Mouse (Mus musculus): ENCODE results near the gene Creb5. TPM values are rescaled to one million over a fixed set of nuclear protein-coding genes. Genes with fewer than 3 reads are reported as not detected.

Creb5 gene
- polyA plus RNA-seq (2017; shearing (Covaris generic)), result under 1 TPM in 1 of 2 experiments, not detected in 1; 0.52 TPM

DNA sequence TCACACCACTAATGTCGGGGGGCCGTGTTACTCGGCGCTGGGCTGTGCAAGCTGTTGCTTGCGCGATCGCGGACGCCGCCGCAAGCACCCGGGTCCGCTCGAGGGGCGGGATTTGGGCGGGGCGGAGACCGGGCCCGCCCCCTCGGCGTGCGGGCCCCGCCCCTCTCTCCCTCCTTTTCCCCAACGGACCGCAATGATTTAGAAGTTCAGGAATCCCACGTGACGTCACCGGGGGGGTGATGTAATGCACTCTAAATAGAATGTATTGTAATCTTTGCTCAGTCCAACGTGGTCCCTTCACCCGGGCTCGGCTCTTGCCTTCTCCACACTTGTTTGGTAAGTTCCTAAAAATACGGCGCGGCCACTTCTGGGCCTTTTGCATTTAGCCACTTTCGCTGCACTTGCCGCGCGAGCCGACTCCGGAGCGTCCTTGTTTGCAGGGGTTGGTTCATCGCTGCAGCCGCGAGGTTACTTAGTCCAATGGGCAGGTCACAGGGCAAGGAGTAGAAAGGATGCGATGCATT, at the start of gene Creb5:
Creb5 (plus strand) TSS at position 233 of the 524 bp plus-strand sequence.
- no peak for ATAC-seq

DNA sequence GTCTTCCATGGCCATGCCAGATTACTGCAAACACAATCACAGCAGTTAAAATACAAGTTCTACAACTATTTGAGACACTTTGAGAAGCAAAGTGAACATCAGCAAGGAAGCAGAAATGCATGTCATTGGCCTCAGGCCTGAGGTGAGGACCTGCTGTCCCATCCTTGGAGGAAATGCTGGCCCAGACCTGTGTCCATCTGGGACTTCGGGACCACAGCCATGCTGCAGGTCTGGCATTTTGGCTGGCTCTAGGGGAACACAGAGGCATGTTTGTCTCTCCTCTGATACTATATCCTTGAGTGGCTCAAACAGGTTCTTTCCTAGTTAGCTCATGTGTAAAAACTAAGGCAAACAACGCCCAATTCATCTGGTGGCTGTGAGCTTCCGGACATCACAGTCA, 27.2 kb upstream of the Creb5 start:
- no peak for ATAC-seq

DNA sequence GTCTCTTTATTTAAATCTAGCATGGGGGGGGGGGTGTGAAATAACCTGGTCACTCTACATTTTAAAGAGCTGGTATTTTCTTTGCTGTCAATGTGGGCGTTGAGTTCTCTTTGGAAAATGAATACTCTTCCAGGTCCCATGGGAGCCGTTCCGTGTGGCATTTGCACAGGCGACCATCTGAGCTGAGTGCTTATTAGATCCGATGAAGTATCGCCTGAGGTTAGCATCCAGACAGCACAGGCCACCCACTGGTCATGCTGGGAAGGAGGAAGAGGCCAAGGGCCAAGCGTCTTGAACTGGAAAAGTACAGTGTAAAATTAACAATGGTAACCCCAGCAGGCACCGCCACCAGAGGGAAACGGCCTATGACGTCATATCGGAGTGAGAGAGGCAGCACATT, 24.7 kb upstream of the Creb5 start:
- ATAC-seq, result no peak

DNA sequence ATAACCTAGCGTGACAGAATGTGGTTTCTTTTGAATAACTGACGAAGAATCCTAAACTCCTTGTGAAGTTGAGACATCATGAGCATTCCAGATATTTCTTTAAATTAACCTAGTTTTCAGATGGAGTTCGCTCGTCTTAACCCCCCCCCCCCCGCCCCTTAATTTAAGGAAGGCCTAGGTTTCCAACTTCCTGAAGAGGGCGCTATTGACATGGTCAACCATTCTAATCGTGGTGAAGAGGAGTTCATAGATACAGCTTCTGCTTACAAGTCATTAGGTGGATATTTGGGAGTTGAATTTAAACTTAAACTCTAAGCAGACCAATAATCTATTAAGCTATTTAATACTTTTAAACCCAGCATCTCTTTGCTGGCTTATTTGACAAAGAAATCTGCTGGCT, 20.0 kb upstream of the Creb5 start:
- no peak for ATAC-seq

DNA sequence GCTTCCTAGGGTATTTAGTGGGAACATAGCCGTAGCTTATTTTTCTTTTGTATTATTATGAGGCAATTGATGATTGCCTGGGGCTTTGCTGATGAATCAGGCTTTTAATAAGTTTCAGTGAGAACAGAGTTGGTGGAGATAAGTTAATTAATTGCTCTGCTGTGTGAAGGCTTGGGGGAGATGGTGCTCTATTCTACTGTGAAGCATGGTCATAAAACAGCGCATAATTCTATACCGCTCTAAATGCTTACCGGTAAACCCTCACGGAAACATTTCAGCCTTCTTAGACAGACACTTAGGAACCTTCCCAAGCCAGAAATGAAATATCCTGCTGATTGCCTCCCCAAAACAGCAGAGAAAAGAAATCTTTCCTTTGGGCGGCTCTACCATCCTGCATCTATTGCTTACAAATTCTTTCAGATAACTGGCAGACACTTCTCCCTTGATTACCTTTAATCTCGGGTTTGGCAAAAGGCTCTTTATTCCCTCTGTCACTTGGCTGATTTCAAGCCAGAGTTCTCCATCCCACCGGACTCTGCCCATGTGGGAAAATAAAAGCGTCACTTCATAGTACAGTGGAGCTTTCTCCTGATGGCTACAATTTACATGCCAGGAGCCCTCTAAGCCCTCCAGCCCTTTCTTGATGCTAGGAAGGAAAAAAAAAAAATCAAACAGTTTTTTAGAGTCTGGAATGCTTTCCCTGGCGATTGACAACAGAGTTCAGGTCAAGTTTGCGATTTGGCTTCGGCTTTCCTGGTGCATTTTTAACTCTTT, 19.2 kb upstream of the Creb5 start:
- ATAC-seq, result no peak

DNA sequence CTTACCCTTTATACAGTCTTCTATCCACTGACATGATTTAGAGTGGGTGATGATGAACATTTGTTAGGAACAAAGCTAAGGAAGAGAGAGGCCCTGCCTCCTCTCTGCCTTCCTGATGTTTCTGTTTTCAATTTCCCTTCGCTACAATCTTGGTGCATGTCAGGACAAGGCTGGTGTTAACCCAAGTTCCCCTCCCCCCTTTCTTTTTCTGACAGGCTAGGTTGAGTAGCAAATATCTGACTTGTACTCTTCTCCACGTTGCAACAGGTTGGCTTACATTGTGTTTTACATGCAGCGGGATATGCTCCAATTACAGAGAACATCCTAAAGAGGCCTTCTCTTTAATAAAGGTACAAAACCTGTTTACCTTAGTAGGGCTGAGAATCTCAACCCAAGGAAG, 15.9 kb upstream of the Creb5 start:
- no peak for ATAC-seq

DNA sequence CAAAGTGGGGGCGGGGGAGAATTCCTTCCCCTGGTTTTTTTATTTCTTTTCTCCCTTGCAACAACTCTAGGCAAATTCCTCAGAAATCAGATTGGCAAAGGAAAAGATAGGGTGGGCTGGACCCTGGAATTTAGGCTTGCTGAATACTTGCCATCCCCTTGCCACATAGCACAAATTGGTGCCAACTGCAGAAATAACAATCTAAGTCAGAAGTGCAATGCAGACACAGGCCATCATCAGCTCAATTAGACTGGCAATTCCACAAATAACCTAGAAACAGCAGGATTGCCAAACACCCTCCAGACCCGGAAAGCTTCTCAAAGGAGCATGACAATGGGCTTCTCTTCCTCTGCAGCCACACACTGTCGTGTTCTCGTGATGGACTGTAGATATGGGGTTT, 15.4 kb upstream of the Creb5 start:
- ATAC-seq, result no peak

DNA sequence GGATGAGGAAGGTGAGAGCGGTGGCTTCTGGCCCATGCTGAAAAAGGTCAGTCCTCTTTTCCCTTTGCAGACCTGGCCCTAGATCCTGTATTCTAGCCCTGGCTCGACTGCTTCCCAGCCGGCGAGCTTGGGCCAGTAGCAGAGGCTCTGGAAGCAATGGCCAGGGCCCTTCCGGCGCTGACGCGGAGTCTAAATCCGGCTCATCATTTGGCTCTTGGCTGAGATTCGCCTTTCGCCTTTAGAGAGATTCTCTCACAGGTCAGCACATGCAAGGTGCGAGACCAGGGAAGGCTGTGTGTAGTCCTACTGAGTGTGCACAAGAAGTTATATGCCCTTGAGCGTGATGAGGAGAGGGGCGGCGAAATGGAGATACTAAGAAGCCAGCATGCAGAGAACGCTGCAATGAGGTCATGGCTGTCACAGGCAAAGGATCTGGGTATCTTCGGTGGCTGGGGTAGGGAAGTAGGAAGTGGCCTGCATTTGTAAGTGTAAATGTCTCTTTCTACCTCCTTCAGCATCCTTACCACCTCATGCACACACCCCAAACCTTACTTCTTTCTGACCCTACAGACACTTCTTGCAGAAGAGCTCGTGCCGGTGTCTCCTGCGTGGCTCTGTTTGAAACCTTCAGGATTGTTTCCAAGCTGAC, 557 bp upstream of the Creb5 start:
- no peak for ATAC-seq

DNA sequence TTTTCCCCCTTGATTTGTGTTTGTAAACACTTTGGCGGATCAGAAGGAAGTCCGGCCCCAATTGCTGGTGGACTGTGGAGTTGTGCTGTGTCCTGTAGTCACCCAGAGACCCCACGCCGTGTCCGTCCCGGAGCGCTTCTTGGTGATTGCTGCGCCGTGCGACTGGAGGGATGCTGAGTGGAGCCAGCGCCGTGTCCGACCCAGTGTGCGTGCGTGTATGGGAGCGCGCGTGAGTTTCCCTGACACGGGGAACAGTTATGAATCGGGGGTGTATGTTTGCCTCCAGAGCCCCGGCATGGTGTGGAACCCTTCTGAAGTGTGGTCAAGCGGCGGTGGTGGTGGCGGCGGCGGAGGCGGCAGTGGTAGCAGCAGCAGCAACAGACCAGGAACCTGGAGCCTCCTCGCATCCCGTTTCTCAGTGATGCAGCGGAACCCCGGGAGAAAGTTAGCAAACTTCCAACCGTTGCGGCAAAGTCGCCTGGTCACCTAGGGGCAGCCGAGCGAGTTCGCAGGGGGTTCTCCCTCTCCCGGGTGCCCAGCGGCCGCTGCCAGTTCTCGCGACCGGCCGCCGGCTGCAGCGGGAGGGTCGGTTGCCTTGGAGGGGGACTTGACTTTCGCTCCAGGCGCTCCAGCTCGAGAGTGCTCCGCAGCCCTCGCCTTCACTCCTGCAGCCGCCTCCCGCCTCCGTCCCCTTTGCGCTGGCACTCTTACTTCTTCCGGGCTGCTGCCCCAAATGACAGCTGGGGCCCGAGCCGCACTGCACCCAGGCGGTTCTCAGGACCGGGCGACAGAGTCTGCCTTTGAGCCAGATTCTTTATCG, 702 bp downstream of the Creb5 start:
- peak; percentile 47 for ATAC-seq

DNA sequence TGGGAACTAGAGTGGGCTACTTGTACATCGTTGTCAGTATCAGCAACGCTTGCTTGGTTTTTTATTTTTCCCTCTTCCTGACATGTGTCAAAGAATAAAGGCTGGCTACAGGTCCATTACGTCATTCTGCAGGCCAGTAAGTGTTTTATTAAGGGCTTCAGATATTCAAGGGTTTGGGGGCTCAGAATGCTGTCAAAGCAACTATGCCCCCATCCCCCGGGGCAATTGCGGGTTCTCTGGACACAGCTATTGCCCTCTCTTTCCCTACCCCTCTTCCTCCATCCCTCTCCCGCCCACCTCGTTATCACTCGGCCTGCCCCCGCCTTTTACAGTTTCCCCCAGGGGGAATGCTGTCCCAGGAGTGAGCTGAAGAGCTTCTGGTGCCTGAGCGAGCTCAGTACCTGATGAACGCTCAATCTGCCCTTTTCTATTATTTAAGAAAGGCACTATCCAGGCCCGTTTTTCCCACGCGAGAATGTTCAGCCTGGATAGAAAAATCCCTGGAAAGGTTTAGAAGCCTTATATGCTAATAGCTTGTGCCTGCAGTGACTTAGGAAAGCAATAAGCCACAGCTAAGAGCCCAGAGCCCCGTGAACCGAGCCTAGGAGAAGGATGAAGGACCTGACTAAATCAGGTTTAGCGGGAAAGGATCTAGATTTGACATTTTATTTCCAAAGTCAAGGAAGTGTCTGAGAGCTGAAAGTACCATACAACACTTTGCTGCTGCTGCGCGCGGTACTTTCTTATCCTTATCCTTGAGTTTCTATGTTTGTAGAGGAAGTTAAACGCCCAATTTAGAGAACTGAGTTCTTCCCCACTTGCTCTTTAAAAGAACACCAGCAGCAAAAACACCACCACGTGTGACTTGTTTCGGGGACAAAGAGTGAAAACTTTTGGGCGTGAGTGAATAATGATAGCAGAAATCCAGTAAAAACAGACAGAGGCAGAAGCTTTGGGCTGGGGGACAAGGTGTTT, 1.8 kb downstream of the Creb5 start:
- no peak for ATAC-seq

DNA sequence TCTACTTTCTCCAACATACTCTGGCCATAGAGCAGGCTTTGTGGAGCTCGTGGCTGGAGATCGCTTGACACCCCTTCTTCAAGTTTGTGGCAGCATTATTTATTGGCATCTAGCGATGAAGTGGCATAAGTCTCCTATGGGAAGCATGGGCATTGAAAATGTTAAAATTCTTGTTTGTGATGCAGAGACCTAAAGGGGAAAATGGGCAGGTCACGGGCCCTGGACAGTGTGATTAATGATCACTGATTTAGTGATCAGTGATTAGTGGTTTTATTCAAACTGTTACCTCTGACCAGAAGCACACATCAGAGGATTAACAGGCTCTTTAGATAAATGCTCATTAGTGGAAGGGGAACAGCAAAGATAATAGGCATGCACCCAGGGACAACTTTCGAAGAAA, 2.6 kb downstream of the Creb5 start:
- no peak for ATAC-seq

DNA sequence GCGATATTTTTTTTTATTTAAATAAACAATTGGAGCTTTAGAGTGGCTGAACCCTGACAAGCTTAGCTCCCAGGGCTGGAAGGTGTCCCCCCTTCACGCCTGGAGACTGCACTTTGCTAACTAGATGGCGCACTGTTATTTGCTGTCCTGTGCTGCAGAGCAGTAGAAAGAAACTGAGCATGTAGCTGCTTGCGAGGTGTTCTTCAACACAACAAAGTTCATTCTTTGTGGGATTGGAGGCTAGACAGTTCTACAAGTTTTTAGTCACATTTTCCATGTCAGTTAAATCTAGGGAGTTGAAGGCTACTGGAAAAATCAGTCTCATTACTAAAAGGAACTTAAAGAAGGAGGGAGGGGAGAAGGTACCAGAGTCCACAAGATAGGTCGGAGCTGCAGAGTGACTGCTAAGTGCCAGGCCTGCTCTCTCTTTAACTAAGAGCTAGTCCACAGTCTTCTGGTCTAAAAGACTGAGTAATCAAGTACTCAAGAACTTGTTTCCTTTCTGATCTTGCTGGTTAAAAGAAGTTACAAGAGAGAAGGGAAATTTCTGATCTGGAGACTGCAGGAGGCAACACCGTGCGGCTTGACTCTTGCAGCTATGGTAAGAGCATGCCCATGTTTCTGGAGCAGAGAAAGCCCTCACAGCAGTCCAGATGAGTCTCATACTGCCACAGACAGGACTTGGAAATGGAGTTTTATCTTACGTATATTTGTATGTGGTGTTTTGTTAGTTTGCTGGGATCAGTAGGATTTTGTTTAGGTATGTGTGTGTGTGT, 3.3 kb downstream of the Creb5 start:
- ATAC-seq, result no peak

DNA sequence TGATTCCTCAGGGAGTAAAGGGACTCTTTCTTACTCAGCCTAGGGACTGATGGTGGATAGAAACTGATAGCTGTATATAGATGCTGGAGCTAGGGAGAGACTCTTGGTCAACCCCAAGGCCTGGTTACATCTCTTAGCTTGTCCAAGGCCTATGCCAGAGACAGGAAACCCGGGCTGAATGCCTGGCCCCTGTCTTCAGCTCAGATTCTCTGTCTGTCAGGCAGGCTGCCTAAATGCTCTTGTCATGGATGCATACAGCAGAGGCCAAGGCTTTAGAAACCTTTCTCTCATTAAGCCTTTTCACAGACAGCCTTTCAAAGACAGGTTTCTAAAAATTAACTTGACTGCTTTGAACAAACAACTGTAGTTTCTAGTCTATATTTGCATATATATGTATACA, 5.9 kb downstream of the Creb5 start:
- no peak for ATAC-seq

DNA sequence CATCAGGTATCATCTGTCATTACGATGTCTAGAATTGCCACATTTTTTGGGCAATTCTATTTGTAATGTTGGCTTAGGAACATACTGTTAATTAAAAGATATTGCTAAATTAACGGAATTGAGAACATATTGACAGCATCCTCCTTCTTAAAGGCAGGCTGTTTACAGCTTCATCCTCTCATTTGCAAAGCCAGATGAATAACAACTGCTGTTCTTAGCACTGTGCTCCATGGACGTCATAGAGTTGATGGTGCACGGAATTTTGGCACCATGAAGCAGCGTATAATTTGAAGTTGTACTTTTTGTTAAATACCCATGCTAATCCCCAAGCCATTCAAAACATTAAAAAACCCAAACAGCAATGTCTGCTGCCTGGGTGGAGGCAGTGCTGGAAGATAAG, 10.8 kb downstream of the Creb5 start:
- ATAC-seq, result no peak

DNA sequence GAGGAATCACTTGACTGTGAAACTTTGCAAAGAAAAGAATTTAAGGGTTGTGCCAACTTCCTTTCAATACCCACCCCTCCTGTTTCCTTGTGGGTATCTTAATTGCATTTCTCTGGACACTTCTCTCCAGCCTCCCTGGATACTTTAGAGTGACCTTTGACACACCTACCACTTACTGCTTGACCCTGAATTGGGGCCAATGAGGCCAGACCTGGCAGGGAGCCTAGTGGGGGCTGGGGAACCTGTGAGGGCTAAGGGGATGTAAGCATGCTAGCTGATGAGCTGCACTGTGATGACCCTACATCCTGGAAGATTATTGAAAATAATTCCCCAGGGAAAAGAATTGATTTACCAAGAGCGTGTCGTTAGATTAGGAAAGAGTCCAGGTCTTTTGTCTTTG, 17.1 kb downstream of the Creb5 start:
- no peak for ATAC-seq

DNA sequence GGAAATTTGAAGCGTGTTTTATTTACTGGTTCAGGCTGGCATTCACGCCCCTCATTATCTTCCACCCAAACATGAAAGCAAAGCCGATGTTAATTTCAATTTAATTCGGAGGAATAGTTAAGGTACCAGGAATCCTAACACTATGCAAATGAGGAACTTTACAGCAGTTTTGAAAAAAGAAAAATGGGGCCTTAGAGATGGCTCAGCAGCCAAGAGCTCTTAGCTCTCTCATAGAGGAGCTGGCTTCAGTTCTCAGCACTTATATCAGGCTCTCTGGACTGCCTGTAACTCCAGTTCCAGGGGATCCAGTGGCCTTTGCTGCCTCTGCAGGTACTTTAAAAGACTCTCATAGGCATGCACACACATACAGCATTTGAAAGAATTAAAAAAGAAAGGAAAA, 19.1 kb downstream of the Creb5 start:
- no peak for ATAC-seq

DNA sequence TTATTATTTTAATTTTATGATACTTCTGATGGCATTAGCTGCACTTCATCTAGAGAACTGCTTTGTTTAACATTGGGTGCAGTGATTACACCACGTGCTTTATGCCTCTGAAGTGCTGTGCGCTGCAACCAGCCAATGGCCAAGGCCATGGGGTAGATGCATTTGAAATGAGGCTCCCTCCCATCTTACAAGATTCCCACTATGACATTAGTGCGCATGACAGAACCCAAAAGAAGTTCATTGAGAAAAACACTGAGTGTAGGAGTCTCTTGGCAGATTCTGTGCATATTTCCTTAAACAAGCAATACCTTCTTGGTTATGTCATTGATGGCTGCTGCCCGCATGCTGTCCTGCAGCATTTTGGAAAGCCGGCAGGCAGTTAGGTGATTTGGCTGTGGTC, 19.6 kb downstream of the Creb5 start:
- ATAC-seq, result no peak

DNA sequence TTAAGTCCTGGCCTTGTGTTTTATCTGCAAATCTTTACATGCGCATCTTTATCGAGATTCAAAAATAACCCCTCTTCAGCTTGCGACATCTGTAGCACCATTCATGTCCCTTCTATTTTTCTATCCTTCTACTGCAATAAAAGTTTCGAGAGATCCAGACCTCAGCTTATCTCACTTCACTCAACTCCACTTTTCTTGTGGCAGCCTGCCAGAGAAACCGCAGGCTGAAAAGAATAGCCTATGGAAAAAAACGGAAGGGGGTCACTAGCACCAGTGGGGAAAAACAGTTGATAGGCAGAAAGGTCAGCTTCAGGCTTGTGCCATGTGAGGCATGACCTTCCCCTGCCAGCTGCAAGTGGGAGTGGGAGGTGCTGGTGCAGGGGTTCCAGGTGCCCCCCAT, 21.6 kb downstream of the Creb5 start:
- no peak for ATAC-seq

DNA sequence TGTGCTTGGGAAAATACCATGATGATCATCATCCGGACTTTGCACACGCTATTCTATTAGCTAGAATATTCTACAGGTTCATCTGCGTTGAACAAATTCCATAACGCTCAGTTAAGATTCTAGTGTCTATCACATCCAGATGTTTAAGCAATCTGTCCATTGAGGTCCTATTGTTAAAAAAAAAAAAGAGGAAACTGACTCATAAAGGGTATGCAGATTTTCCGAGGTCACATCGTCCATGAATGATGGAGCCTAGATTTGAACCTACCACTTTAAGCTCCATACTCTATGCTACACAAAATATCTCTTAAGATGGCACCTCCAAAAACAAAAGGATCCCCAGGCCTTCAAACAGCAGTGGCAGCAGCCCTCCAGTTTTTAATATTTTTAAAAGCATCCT, 26.5 kb downstream of the Creb5 start:
- ATAC-seq, result no peak

DNA sequence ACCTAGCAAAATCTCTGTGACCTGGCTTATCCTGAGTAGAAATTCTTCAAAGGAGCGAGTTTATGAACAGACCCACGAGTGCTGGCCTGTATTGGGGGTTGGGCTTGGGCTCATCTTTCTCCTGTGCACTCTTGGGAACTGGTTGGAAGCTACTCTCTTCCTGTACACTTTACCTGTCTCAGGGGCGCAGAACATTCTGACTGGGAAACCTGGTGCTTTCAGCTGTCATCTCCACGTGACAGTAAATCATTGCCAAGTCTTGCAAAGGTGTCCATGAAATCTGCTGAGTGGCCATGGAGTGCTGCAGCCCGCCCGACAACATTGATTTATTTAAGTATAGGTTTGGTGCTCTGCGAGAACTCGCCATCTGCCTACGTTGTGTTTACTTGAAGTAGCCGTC, 27.1 kb downstream of the Creb5 start:
- no peak for ATAC-seq

All from activated CD4-positive, CD25-positive, alpha-beta regulatory T cell, adult 4 months (primary cell).